Mouse (Mus musculus) frontal cortex, postnatal 36 days (tissue): ENCODE data around the gene Gzma.

Experiments used
- DNase-seq, 2 experiments: peaks; one replicate each; pipeline ENCODE4 v3.0.0; 2022; ENCODE audit warnings: low spot score in 2 of 2

The Gzma gene

GRCm38 (mm10) chr13:113045458-113046110 lies 55.2 kb downstream of the Gzma start:
- no peak for DNase-seq

GRCm38 (mm10) chr13:113044876-113045275 lies 55.9 kb downstream of the Gzma start:
- DNase-seq: no peak
